Mouse (Mus musculus) midbrain, embryonic 16.5 days (tissue): ENCODE data around the gene Gm20873. TPM values are rescaled to one million over a fixed set of nuclear protein-coding genes. Genes with fewer than 3 reads are reported as not detected.
"Not testable (repeated sequence)": the region's sequence is repeated elsewhere in the genome, so short reads cannot be mapped to it uniquely, and the experiment has no call there.

Experiments
- ATAC-seq: fragments of 200-750 bp; cut with Nextera tagmentation; 2 replicates; pipeline ENCODE4 v1.8.0; 2017; ENCODE audit warnings: moderate TSS enrichment
- H3K27ac ChIP-seq: fragments of 300-500 bp; sonication (generic); 2 replicates; pipeline ENCODE4 v1.5.1; 2014; ENCODE audit warnings: mild to moderate bottlenecking, low read length, mixed read lengths
- H3K27me3 ChIP-seq: fragments of 300-500 bp; sonication (generic); 2 replicates; pipeline ENCODE4 v1.6.1; 2014; ENCODE audit warnings: low read depth, low read length, mixed read lengths; ENCODE audit not compliant: control insufficient read depth, insufficient read depth
- H3K36me3 ChIP-seq: fragments of 300-500 bp; sonication (generic); 2 replicates; pipeline ENCODE4 v1.6.1; 2014; ENCODE audit warnings: mild to moderate bottlenecking, low read length, moderate library complexity, mixed read lengths; ENCODE audit not compliant: control insufficient read depth, insufficient read depth
- H3K4me1 ChIP-seq: fragments of 300-500 bp; sonication (generic); 2 replicates; pipeline ENCODE4 v1.6.1; 2014; ENCODE audit warnings: mild to moderate bottlenecking, low read length, mixed read lengths; ENCODE audit not compliant: control insufficient read depth, insufficient read depth
- H3K4me2 ChIP-seq: fragments of 300-500 bp; sonication (generic); 2 replicates; pipeline ENCODE4 v1.6.1; 2014; ENCODE audit warnings: mild to moderate bottlenecking, low read length, mixed read lengths
- H3K4me3 ChIP-seq: fragments of 300-500 bp; sonication (generic); 2 replicates; pipeline ENCODE4 v1.5.1; 2014; ENCODE audit warnings: low read depth, mild to moderate bottlenecking, low read length, moderate library complexity, mixed read lengths
- H3K9ac ChIP-seq: fragments of 300-500 bp; sonication (generic); 2 replicates; pipeline ENCODE4 v1.6.1; 2014; ENCODE audit warnings: low read depth, low read length, mixed read lengths
- H3K9me3 ChIP-seq: fragments of 300-500 bp; sonication (generic); replicated peaks from 2 replicates; pipeline ENCODE4 v1.6.1; 2014; ENCODE audit warnings: mild to moderate bottlenecking, low read length, mixed read lengths; ENCODE audit not compliant: control insufficient read depth, poor library complexity, severe bottlenecking
- WGBS: fragments of 180-500 bp; shearing (Covaris S2); extraction: QIAGEN DNeasy Blood & Tissue Kit; methylation state at CpG from one replicate; pipeline ENCODE4 v1.1.7; 2014; 5-methylcytosine and 5-hydroxymethylcytosine counted together
- polyA plus RNA-seq: library from polyadenylated mRNA; unstranded; fragments of >200 nt; fragmentation: Nextera tagmentation; extraction: Ambion mirVana; gene quantifications from 2 replicates; pipeline ENCODE4 v1.2.1, GENCODE M21; 2015

The Gm20873 gene
- not detected in 2 replicates for polyA plus RNA-seq

GRCm38 (mm10) chrY:6266798-6267197, at the start of gene Gm20873:
Gene Gm20873, plus strand, starts transcription at chrY:6267098.
- H3K9me3 ChIP-seq, H3K36me3 ChIP-seq, H3K27me3 ChIP-seq, H3K9ac ChIP-seq, H3K4me1 ChIP-seq, H3K27ac ChIP-seq, H3K4me3 ChIP-seq, H3K4me2 ChIP-seq, ATAC-seq: not testable (repeated sequence)

DNA sequence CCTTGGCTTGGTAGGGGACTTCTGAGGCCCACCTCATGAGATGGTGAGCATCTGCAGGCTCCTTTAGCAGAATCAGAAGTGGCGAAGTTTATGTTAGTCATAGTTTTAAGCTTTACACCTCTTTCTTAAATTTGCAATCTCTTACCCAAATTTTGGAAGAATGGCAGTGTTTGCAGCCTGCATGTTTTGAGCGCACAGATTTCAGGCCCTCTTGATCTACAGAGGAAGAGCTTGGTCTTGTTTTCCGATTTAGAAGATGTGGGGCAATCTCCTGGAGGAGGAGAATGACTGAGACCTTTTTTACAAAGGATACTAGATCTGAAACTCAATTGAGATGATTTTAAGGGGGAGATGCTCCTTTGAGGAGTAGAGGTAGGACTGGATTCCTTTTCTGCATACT, 29.0 kb upstream of the Gm20873 start, which contains the start of gene Gm21746:
Gene Gm21746, minus strand, starts transcription at position 101 of the 400 bp plus-strand sequence.
- not testable (repeated sequence) for H3K9ac ChIP-seq, H3K36me3 ChIP-seq, H3K4me2 ChIP-seq, H3K9me3 ChIP-seq, H3K27me3 ChIP-seq, H3K4me1 ChIP-seq, H3K27ac ChIP-seq, ATAC-seq, H3K4me3 ChIP-seq
- WGBS, result 50% methylated on average over 1 of the region's 3 CpGs

Other genes starting within 250 kb of the Gm20873 start
- gene Gm21746, start 29.1 kb upstream of the Gm20873 start, polyA plus RNA-seq, result not detected in 2 replicates